Mouse (Mus musculus) MEL (cell line): Measurements from ENCODE around the gene Rnf208.

ENCODE experiments used
- CHD2 ChIP-seq: IDR thresholded peaks from 2 replicates; pipeline ENCODE4 v1.6.1; 2011; ENCODE audit warnings: low read length, improper control_type of control experiment
- CTCF ChIP-seq, 3 experiments: IDR thresholded peaks in 2 of 3; conservative IDR thresholded peaks in 1 of 3; 2 replicates each; pipeline ENCODE4 v1.5.1; 2011 to 2012; ENCODE audit warnings: low read length in 3 of 3, low read depth in 2 of 3, mild to moderate bottlenecking in 2 of 3, improper control_type of control experiment in 1 of 3, inconsistent platforms in 1 of 3, mixed read lengths in 1 of 3, moderate library complexity in 1 of 3; ENCODE audit not compliant: control insufficient read depth in 1 of 3, insufficient read depth in 1 of 3, poor library complexity in 1 of 3, severe bottlenecking in 1 of 3
- E2F4 ChIP-seq: IDR thresholded peaks from 2 replicates; pipeline ENCODE4 v1.6.1; 2011; ENCODE audit warnings: low read depth, low read length, improper control_type of control experiment, borderline replicate concordance
- ETS1 ChIP-seq: IDR thresholded peaks from 2 replicates; pipeline ENCODE4 v1.6.1; 2012; ENCODE audit warnings: low read depth, mild to moderate bottlenecking, inconsistent platforms, low read length, improper control_type of control experiment, moderate library complexity
- GATA1 ChIP-seq: IDR thresholded peaks from 2 replicates; pipeline ENCODE4 v1.6.1; 2011; ENCODE audit warnings: low read depth, low read length, improper control_type of control experiment
- MEF2A ChIP-seq: IDR thresholded peaks from 2 replicates; pipeline ENCODE4 v1.6.1; 2014; ENCODE audit warnings: low read depth, mild to moderate bottlenecking, inconsistent platforms, low read length, improper control_type of control experiment; ENCODE audit not compliant: poor library complexity, insufficient replicate concordance, severe bottlenecking; ENCODE audit errors: extremely low read depth
- POLR2A ChIP-seq, 2 experiments: IDR thresholded peaks; 2 replicates each; pipeline ENCODE4 v1.6.1; 2011 to 2012; ENCODE audit warnings: low read length in 2 of 2, mild to moderate bottlenecking in 2 of 2, control low read depth in 1 of 2, improper control_type of control experiment in 1 of 2, low read depth in 1 of 2, moderate library complexity in 1 of 2; ENCODE audit not compliant: control insufficient read depth in 1 of 2, insufficient read depth in 1 of 2, poor library complexity in 1 of 2
- UBTF ChIP-seq: IDR thresholded peaks from 2 replicates; pipeline ENCODE4 v1.6.1; 2012; ENCODE audit warnings: low read depth, mild to moderate bottlenecking, inconsistent platforms, low read length, improper control_type of control experiment, moderate library complexity, borderline replicate concordance; ENCODE audit not compliant: insufficient read depth
- ZMIZ1 ChIP-seq: IDR thresholded peaks from 2 replicates; pipeline ENCODE4 v1.6.1; 2012; ENCODE audit warnings: low read depth, mild to moderate bottlenecking, inconsistent platforms, low read length, improper control_type of control experiment, moderate library complexity

- no peak for TF ChIP-seq UBTF
- no peak for TF ChIP-seq CTCF (IDR thresholded peaks at IDR 0.05 in 2 of 3, conservative IDR thresholded peaks at IDR 0.05 in 1 of 3; ENCODE audit: control insufficient read depth in 1 of 3, insufficient read depth in 1 of 3, low read depth in 2 of 3, low read length in 3 of 3, poor library complexity in 1 of 3, severe bottlenecking in 1 of 3)
- no peak for TF ChIP-seq POLR2A (IDR thresholded peaks at IDR 0.05; ENCODE audit: control insufficient read depth in 1 of 2, insufficient read depth in 1 of 2, low read depth in 1 of 2, low read length in 2 of 2, poor library complexity in 1 of 2)
- TF ChIP-seq GATA1 = no peak
- no peak for TF ChIP-seq MEF2A
- TF ChIP-seq ETS1 = peak; percentile 53; the same call in 1 of the 2 replicates
- TF ChIP-seq ZMIZ1 = no peak
- no peak for TF ChIP-seq E2F4
- no peak for TF ChIP-seq CHD2
Observed at GRCm38 (mm10) chr2:25267746-25268309, 25.8 kb downstream of the Rnf208 start.
